Mouse (Mus musculus): ENCODE data around the gene Cnr2.

DNA sequence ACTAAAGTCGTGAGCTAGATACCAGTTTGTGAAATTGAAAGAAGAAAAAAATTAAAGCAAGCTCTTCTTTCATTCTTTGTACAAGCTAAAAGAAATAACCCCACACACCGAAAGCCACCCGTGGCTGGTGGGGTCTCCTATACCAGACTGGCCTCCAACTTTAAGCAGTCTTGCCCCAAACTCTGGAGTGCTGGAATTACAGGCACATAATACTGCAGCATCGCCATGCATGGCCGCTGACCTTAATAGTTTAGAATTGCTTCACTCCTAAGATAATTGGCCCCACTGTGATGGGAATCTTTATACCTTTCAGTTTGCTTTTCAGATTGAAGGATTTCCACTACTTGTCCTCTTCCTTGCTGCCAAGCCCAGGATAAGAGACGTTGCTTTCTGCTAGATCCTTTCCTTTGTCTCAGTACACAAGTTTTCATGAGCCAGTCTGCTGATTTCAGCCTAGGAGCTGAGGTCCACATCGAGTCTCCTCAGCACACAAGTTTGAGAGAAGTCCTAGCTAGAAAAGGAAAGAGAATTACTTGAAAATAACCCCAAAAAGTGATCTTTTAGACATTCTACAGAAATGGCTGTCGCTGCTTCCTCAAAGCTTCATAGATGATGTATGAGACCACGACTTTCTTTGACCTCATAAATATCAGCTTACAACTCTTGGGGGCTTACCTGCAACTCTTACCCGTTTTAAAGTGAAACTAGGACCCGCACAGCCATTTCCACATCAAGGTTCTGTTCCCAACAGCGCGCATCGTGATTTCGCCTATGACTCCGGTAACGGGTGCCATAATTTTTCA is 22.4 kb upstream of the Cnr2 start:
- no peak for TF ChIP-seq CTCF (IDR thresholded peaks at IDR 0.05; ENCODE audit: insufficient read depth, low read depth, low read length)
- TF ChIP-seq POLR2A (IDR thresholded peaks at IDR 0.05; ENCODE audit: insufficient read depth, low read depth, low read length), result no peak

Data from olfactory bulb, adult 2 months (tissue).